Mouse (Mus musculus): ENCODE results near the gene Kif27.
A peak's percentile ranks its signal among the peaks of the same experiment; 100 is the strongest.
"Not testable (repeated sequence)": the region's sequence is repeated elsewhere in the genome, so short reads cannot be mapped to it uniquely, and the experiment has no call there.

Gene Kif27

DNA sequence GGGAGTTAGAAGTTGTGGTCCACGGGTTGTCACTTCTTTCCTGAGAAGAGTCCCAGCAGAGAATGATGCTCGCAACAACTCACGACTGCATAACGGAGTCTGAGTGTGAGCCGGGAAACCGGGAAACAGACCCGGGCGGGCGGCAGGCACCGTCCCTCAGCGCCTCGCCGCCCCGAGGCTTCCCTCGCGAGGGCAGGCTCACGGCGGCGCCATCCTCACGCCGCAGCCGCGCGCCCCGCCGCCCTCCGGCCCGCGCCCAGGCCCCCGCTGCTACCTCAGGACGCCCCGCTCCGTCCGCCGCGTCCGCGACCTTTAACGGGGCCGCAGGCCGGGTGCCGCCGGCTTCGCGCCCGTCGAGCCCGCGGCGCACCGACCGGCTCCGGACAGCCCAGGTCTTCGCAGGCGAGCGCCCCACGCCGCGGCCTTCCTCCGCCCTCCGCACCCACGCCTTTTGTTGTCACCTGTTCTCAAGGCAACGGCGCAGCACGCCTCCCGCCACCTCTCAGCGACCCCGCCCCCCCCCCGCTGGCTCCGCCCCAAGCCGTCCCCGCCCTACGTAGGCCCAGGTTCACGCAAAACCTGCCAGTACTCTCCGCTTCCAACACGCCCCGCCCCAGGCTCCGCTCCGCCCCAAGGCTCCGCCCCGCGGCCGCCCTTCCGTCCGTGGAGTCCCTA, at the start of gene Kif27:
Gene Kif27, minus strand, starts transcription at position 494 of the 675 bp plus-strand sequence.
- DNase-seq = peak; percentile 73 to 82

GRCm38 (mm10) chr13:58403243-58403642, 44.3 kb upstream of the Kif27 start, which contains the start of gene Hnrnpk:
TSS of gene Hnrnpk (minus strand) at chr13:58403343.
- DNase-seq = not testable (repeated sequence)

- DNase-seq = no peak
These were observed 43.8 kb upstream of the Kif27 start for GRCm38 (mm10) chr13:58402744-58403110.

DNA sequence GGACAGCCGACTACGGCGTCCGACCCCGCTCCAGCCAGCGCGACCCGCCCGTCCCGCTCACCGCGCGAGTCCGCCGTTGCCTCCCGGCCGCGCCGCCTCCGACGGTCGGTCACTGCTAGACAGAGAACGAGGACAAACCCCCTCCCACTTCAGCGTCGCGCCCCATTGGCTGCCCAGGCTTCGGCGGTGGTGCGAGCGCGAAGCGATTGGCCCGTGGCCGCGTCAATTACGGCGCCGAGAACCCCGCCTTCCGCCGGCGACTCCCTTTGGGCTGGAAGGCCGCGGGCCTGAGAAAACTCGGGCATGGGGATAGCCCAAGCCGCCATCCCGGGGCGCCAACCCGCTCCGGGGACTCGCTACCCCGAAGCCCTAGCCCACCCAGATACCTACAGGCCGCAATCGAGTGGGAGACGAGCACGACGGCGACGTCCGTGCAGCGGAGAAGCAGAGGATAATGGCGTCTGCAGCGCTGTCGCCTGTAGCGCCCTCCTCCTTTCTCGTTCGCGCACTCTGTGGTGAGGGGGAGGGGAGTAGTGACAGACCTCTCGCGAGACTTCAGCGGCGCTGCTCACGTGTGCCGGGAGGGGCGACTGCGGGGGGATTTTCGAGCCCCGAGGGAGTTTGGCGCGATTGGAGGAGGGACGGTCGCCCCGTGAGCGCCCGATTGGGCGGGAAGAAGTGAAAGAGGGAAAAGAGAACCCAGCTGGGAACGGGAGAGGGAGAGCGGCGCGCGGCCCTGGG, 43.3 kb upstream of the Kif27 start, which contains the start of gene Rmi1:
Gene Rmi1, plus strand, starts transcription at position 246 of the 741 bp plus-strand sequence.
- peak; percentile 93 to 95 for DNase-seq

- peak; percentile 63 to 74 for DNase-seq
These were observed 42.4 kb upstream of the Kif27 start for GRCm38 (mm10) chr13:58401135-58402002.

DNA sequence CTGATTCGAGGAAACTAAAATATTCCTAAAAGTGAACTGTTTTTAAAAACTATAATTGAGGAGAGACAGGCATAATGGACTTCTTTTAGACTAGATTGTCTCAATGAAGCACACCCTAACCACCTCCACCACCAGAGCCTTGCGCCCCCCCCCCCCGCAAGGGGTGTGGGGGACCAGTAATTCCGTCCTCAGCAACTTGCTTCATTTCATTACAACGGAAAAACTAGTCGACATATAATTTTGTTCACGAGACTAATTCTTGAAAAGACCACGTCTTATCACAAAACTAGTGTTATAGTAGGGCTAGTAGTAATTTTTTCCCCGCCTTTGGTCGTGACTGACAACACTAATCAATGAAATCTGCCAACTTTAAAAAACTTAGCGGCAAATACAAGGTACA, 41.7 kb upstream of the Kif27 start:
- no peak for DNase-seq

DNA sequence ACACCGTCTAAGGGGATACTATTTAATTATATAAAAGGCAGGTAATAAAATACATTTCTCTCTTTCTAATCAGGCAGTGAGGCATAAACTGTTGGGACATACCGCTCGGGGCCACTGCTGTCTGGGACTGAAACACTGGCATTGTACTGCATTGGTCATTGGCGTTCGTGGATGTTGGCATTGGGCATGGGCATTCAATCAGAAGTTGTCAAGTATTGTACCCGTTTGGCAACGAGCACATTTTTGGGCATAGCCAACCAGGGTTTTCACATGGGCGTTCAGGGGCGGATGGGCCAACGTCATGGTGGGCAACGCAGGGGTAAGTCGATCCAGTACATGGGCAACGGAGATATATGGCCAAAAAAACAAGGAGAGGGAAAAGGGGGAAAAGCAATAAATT, 38.7 kb upstream of the Kif27 start:
- no peak for DNase-seq

DNA sequence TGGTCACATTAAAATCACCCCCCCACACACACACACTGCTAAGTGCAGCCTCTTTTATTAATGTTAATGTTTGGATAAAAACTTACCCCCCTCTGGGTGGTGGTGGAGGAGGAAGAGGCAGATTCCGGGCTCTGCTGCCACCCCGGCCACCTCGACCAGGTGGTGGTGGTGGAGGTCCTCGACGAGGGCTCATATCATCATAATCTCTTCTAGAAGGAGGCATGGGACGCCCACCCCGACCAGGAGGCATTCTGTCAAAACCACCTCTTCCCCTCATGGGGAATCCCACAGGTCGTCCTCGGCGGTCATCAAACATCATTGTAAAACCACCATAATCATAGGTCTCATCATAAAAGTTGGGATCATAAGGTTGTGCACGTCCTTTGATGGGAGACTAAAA, 35.5 kb upstream of the Kif27 start:
- not testable (repeated sequence) for DNase-seq

GRCm38 (mm10) chr13:58389324-58389951, 30.5 kb upstream of the Kif27 start:
- DNase-seq = no peak

GRCm38 (mm10) chr13:58388379-58388778, 29.5 kb upstream of the Kif27 start:
- DNase-seq = no peak

- peak; percentile 44 to 56 for DNase-seq
These were observed 29.0 kb upstream of the Kif27 start for GRCm38 (mm10) chr13:58387948-58388347.

GRCm38 (mm10) chr13:58385547-58385920, 26.6 kb upstream of the Kif27 start:
- no peak for DNase-seq

DNA sequence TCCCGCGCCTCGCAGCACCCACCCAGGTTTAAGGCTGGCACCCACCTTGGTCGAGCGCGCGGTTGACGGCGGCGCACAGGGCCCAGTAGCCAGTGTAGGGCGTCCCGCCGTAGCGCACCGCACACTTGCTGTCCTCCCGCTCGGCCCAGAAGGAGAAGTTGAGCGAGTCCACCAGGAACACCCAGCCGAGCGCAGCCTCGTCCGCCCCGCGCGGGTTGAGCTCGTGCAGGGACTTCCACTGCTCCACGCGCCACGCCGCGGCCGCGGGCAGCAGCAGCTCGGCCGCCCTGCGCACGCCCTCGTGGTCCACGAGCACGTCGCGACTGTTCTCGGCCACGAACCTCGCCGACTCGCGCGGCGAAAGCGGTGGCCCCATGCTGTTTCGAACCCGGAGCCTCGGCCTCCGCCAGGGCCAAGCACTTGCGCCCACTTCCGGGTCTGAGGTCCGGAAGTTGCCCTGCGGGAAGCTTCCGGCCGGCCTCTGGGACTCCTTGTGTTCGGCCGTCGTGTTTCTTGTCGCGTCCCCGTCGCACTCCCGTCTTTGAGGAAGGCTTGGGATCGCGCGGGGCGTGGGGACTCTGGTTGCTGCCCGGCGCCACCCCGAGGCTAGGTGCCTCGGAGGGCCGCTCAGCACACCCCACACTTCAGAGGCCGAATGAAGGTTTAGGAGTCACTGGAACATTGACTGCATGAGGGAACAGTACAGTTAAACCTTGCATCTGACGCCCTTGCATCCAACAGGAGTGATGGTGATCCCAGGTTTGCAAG, 26.0 kb upstream of the Kif27 start, which contains the start of gene 2210016F16Rik:
Gene 2210016F16Rik, minus strand, starts transcription at position 447 of the 768 bp plus-strand sequence.
- DNase-seq = peak; percentile 45 to 46

GRCm38 (mm10) chr13:58384371-58384770, 25.4 kb upstream of the Kif27 start:
- no peak for DNase-seq

DNA sequence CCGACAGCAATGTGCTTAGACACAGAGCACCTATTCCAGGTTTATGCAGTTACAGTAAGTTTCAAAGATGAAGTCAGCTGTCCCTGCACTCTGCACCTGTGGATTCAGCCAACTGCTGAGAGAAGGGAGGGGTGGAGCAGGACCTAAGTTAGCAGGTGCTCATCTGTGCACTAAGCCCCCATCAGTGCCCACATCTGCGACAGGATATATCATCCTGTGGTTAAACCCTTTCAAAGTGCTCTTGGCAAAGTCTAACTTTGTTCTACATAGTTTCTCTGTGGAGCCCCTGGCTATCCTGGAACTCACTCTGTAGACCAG, 14.2 kb upstream of the Kif27 start:
- DNase-seq = peak; percentile 28 to 44

GRCm38 (mm10) chr13:58372278-58373152, 13.6 kb upstream of the Kif27 start:
- no peak for DNase-seq

DNA sequence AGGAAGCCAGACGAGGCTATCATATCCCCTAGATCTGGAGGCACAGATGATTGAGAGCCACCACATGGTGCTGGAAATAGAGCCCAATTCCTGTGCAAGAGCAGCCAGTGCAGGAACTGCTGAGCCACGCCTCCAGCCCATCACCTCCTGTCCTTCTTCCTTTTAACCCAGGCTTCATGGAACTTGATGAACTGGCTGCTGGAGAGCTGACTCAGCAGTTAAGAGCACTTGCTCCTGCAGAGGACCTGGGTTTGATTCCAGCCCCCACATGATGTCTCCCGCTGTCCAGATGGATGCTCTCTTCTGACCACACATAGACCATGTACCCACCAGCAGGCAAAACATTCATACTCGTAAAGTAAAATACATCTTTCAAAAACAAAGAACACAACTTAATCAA, 9.9 kb upstream of the Kif27 start:
- DNase-seq = no peak

DNA sequence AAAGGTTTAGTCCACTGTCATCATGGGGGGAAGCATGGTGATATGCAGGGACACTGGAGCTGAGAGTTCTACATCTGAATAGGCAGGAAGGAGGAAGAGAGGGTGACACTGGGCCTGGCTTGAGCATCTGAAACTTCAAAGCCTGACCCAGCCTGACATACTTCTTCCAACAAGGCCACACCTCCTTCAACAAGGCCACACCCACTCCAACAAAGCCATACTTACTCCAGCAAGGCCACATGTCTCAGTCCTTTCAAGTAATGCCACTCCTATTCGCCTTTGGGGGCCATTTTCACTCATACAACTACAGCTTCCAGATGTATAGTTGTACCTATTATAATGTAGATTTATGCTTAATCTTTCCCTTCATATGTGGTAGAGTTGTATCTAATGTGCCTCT, 8.7 kb upstream of the Kif27 start:
- DNase-seq = no peak

GRCm38 (mm10) chr13:58366373-58366772, 7.5 kb upstream of the Kif27 start:
- no peak for DNase-seq

- not testable (repeated sequence) for DNase-seq
These were observed 6.3 kb upstream of the Kif27 start for GRCm38 (mm10) chr13:58365179-58365578.
